Mouse (Mus musculus) embryonic facial prominence, embryonic 11.5 days (tissue): ENCODE measurements at regions not wholly inside any gene's neighbourhood (a gene's known extent, or its start where the extent isn't known, plus 50 kb on each side); places are given as distances from the start of the nearest gene placed in this dataset.

Experiments used
- ATAC-seq: fragments of 200-750 bp; cut with Nextera tagmentation; replicated peaks from 2 replicates; pipeline ENCODE4 v1.8.0; 2017; ENCODE audit warnings: low read depth; ENCODE audit not compliant: insufficient number of reproducible peaks, low FRiP score, low TSS enrichment
- DNase-seq: peaks from one replicate; pipeline ENCODE4 v3.0.0-alpha.2; 2015; ENCODE audit warnings: low spot score
- H3K27ac ChIP-seq: fragments of 300-500 bp; sonication (generic); replicated peaks from 2 replicates; pipeline ENCODE4 v1.5.1; 2014; ENCODE audit warnings: mild to moderate bottlenecking, low read depth, low read length, control low read depth
- H3K27me3 ChIP-seq: fragments of 300-500 bp; sonication (generic); 2 replicates; pipeline ENCODE4 v1.6.1; 2014; ENCODE audit warnings: mild to moderate bottlenecking, low read length, moderate library complexity, mixed read lengths; ENCODE audit not compliant: control insufficient read depth, insufficient read depth
- H3K36me3 ChIP-seq: fragments of 300-500 bp; sonication (generic); replicated peaks from 2 replicates; pipeline ENCODE4 v1.6.1; 2014; ENCODE audit warnings: low read depth, mild to moderate bottlenecking, low read length, moderate library complexity, mixed read lengths; ENCODE audit not compliant: control insufficient read depth, insufficient read depth
- H3K4me1 ChIP-seq: fragments of 300-500 bp; sonication (generic); 2 replicates; pipeline ENCODE4 v1.6.1; 2014; ENCODE audit warnings: low read length, mixed read lengths; ENCODE audit not compliant: control insufficient read depth, insufficient read depth
- H3K4me2 ChIP-seq: fragments of 300-500 bp; sonication (generic); 2 replicates; pipeline ENCODE4 v1.6.1; 2014; ENCODE audit warnings: low read depth, mild to moderate bottlenecking, control low read depth, low read length, moderate library complexity
- H3K4me3 ChIP-seq: fragments of 300-500 bp; sonication (generic); 2 replicates; pipeline ENCODE4 v1.5.1; 2014; ENCODE audit warnings: low read depth, low read length, control low read depth
- H3K9ac ChIP-seq: fragments of 300-500 bp; sonication (generic); replicated peaks from 2 replicates; pipeline ENCODE4 v1.6.1; 2014; ENCODE audit warnings: mild to moderate bottlenecking, control low read depth, low read length
- H3K9me3 ChIP-seq: fragments of 300-500 bp; sonication (generic); replicated peaks from 2 replicates; pipeline ENCODE4 v1.6.1; 2016; ENCODE audit warnings: mild to moderate bottlenecking, low read length, inconsistent platforms, mixed read lengths; ENCODE audit not compliant: control insufficient read depth
- WGBS: fragments of 180-500 bp; shearing (Covaris S2); extraction: QIAGEN DNeasy Blood & Tissue Kit; methylation state at CpG from one replicate; pipeline ENCODE4 v1.1.7; 2014; 5-methylcytosine and 5-hydroxymethylcytosine counted together

GRCm38 (mm10) chr1:144343299-144343698 lies 94.3 kb upstream of the Rgs1 start:
- H3K36me3 ChIP-seq = no peaks in the 10 kb centered on the region
- H3K27me3 ChIP-seq = no peaks in the 10 kb centered on the region
- no peak overlapping the region for H3K27ac ChIP-seq
- no peak overlapping the region for H3K9ac ChIP-seq
- DNase-seq = no peak
- no peak for ATAC-seq
- H3K4me1 ChIP-seq = no peaks in the 10 kb centered on the region
- H3K4me2 ChIP-seq = no peak overlapping the region
- no peak overlapping the region for H3K4me3 ChIP-seq
- no peaks in the 10 kb centered on the region for H3K9me3 ChIP-seq
- 73% methylated on average over 5 of the region's 5 CpGs for WGBS

- no peak overlapping the region for H3K4me2 ChIP-seq
- 93% methylated on average over 2 of the region's 2 CpGs for WGBS
- H3K4me3 ChIP-seq = no peak overlapping the region
- H3K4me1 ChIP-seq = no peaks in the 10 kb centered on the region
- no peak overlapping the region for H3K27ac ChIP-seq
- no peak for DNase-seq
- ATAC-seq = no peak
- no peak overlapping the region for H3K9ac ChIP-seq
- no peaks in the 10 kb centered on the region for H3K27me3 ChIP-seq
- H3K9me3 ChIP-seq = no peaks in the 10 kb centered on the region
- no peaks in the 10 kb centered on the region for H3K36me3 ChIP-seq
These were observed 88.5 kb upstream of the Rgs1 start for GRCm38 (mm10) chr1:144337572-144337971.

- no peak overlapping the region for H3K27ac ChIP-seq
- H3K4me1 ChIP-seq = no peaks in the 10 kb centered on the region
- H3K4me2 ChIP-seq = no peak overlapping the region
- ATAC-seq (no peak), DNase-seq (no peak)
- H3K9ac ChIP-seq = no peak overlapping the region
- H3K4me3 ChIP-seq = no peak overlapping the region
- H3K36me3 ChIP-seq = no peaks in the 10 kb centered on the region
- no peaks in the 10 kb centered on the region for H3K9me3 ChIP-seq
- 77% methylated on average over 8 of the region's 8 CpGs for WGBS
- no peaks in the 10 kb centered on the region for H3K27me3 ChIP-seq
These were observed 81.5 kb upstream of the Rgs1 start for GRCm38 (mm10) chr1:144330365-144331050.

- Histone ChIP-seq H3K27ac (no peak overlapping the region), H3K36me3 (no peaks in the 10 kb centered on the region), H3K9ac (no peak overlapping the region), H3K4me2 (no peak overlapping the region), H3K4me3 (no peak overlapping the region), H3K9me3 (no peaks in the 10 kb centered on the region), H3K27me3 (no peaks in the 10 kb centered on the region), H3K4me1 (no peaks in the 10 kb centered on the region)
- DNase-seq (no peak), ATAC-seq (no peak)
- 85% methylated on average over 6 of the region's 6 CpGs for WGBS
These were observed 70.4 kb upstream of the Rgs1 start for GRCm38 (mm10) chr1:144319406-144319805.

- DNase-seq (no peak), ATAC-seq (no peak)
- WGBS = 73% methylated on average over 1 of the region's 1 CpGs
- Histone ChIP-seq H3K4me3 (no peak overlapping the region), H3K4me1 (no peaks in the 10 kb centered on the region), H3K9ac (no peak overlapping the region), H3K27ac (no peak overlapping the region), H3K36me3 (no peaks in the 10 kb centered on the region), H3K4me2 (no peak overlapping the region), H3K27me3 (no peaks in the 10 kb centered on the region), H3K9me3 (no peaks in the 10 kb centered on the region)
These were observed 69.2 kb upstream of the Rgs1 start for GRCm38 (mm10) chr1:144318289-144318688.

GRCm38 (mm10) chr1:144317560-144317959 lies 68.5 kb upstream of the Rgs1 start:
- WGBS = 82% methylated on average over 3 of the region's 3 CpGs
- Histone ChIP-seq H3K9me3 (no peaks in the 10 kb centered on the region), H3K4me2 (no peak overlapping the region)

GRCm38 (mm10) chr1:144316251-144316650 lies 67.2 kb upstream of the Rgs1 start:
- Histone ChIP-seq H3K36me3 (no peaks in the 10 kb centered on the region), H3K4me2 (no peak overlapping the region), H3K9me3 (no peaks in the 10 kb centered on the region), H3K27ac (no peak overlapping the region), H3K27me3 (no peaks in the 10 kb centered on the region), H3K4me3 (no peak overlapping the region), H3K4me1 (no peaks in the 10 kb centered on the region), H3K9ac (no peak overlapping the region)
- no peak for ATAC-seq
- 84% methylated on average over 2 of the region's 2 CpGs for WGBS
- no peak for DNase-seq

More at GRCm38 (mm10) chr1:144317560-144317959, 68.5 kb upstream of the Rgs1 start:
- Histone ChIP-seq H3K4me3 (no peak overlapping the region), H3K27me3 (no peaks in the 10 kb centered on the region), H3K9ac (no peak overlapping the region), H3K4me1 (no peaks in the 10 kb centered on the region), H3K36me3 (no peaks in the 10 kb centered on the region), H3K27ac (no peak overlapping the region)
- no peak for DNase-seq
- no peak for ATAC-seq

GRCm38 (mm10) chr1:144314382-144314781 lies 65.3 kb upstream of the Rgs1 start:
- no peaks in the 10 kb centered on the region for H3K4me1 ChIP-seq
- H3K36me3 ChIP-seq = no peaks in the 10 kb centered on the region
- H3K27ac ChIP-seq = no peak overlapping the region
- ATAC-seq (no peak), DNase-seq (no peak)
- H3K9me3 ChIP-seq = no peaks in the 10 kb centered on the region
- no peaks in the 10 kb centered on the region for H3K27me3 ChIP-seq
- 81% methylated on average over 2 of the region's 2 CpGs for WGBS
- no peak overlapping the region for H3K4me2 ChIP-seq
- H3K9ac ChIP-seq = no peak overlapping the region
- no peak overlapping the region for H3K4me3 ChIP-seq
